Mouse (Mus musculus) induced T-regulatory cell, adult 2 months (primary cell): Measurements from ENCODE around the gene Bcat1.

Source experiments
- DNase-seq: peaks from one replicate; pipeline ENCODE4 v3.0.0-alpha.2; 2012; ENCODE audit warnings: low read depth

Bcat1 gene

GRCm38 (mm10) chr6:145009859-145010818, 65.8 kb downstream of the Bcat1 start:
- peak; percentile 62 for DNase-seq

GRCm38 (mm10) chr6:145003459-145003858, 72.5 kb downstream of the Bcat1 start:
- no peak for DNase-seq

- DNase-seq, result no peak
These were observed 73.7 kb downstream of the Bcat1 start for GRCm38 (mm10) chr6:145002094-145002936.

GRCm38 (mm10) chr6:145001493-145001892, 74.5 kb downstream of the Bcat1 start:
- DNase-seq, result no peak

DNA sequence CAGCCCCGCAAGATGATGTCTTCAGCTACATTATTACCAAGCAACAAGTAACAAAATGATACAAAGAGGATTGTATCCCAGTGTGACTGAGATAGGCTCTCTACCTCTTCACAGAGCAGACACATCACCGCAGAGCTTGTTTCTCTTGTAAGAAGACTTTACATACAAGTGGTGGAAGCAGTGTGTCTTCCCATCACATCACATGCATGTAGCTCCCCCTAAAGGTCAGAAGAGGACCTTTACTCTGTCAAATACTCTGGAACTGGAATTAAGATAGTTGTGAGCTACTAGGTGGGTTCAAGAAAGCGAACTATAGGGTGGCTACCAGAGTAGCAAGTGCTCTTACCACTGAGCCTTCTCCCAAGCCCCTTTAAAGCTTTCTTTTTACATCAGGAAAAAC, 78.8 kb downstream of the Bcat1 start:
- peak; percentile 32 for DNase-seq

- no peak for DNase-seq
These were observed 83.9 kb downstream of the Bcat1 start for GRCm38 (mm10) chr6:144992111-144992510.

GRCm38 (mm10) chr6:144989193-144989592, 86.8 kb downstream of the Bcat1 start:
- no peak for DNase-seq

DNA sequence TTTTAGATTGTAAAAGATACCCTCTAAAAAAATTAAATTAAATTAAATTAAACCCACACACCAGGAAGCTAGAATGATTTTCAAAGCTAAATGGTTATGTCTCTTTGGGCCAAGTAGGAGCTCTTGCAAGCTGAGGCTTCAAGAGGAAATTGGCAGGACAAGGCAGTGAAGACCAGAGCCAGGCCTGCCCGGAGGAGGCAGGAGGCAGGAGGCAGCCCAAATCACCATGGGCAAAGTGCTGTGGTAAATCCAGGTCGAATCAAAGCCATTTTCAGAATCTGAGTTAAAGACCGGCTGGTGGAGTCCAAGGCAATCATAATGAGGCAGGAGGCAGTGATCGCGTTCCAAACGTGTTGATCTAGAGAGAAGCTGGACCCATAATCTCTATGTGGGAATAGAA, 88.3 kb downstream of the Bcat1 start:
- DNase-seq, result no peak

DNA sequence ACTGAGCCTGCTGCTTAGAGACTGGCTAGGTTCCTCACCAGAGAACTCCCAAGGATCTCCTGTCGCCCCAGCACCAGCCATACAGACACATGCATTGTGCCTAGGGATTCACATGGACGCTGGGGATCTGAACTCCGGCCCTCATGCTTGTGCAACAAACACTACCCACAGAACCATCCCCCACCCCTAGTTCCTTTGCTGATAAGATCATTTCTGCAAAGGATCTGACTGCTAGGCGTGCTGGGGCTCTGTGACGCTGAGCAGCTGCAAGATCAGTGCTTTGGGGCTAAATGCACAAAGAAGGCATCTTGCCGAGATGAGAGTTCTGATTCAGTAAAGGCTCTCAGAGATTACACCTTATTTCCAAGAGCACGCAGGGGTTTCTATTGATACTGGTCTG, 88.8 kb downstream of the Bcat1 start:
- DNase-seq, result no peak

GRCm38 (mm10) chr6:144984221-144984620, 91.8 kb downstream of the Bcat1 start:
- DNase-seq, result no peak

- DNase-seq, result no peak
These were observed 93.9 kb downstream of the Bcat1 start for GRCm38 (mm10) chr6:144982093-144982492.

GRCm38 (mm10) chr6:144972351-144972750, 103.6 kb downstream of the Bcat1 start:
- DNase-seq, result no peak

- peak; percentile 36 for DNase-seq
These were observed 105.1 kb downstream of the Bcat1 start for GRCm38 (mm10) chr6:144970900-144971299.

- no peak for DNase-seq
These were observed 108.4 kb downstream of the Bcat1 start for GRCm38 (mm10) chr6:144967536-144967935.

DNA sequence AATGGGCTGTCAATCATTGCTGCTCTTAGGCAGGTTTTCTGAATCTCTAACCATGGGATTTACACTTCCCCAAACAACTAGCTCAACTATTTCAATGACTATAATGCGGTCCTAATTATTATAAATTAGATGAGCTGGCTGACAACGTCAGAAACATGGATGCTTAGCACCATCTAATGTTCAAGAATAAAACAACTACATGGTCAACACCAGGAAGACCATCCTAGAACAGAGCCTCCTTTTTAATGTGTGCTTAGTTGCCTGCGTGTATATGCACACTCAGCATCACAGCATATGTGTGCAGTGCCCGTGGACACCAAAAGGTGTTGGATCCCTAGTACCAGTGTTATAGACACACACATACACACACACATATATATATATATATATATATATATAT, 111.8 kb downstream of the Bcat1 start:
- no peak for DNase-seq

- peak; percentile 13 for DNase-seq
These were observed 112.8 kb downstream of the Bcat1 start for GRCm38 (mm10) chr6:144963156-144963555.

GRCm38 (mm10) chr6:144962013-144962354, 114.0 kb downstream of the Bcat1 start:
- DNase-seq, result peak; percentile 16

DNA sequence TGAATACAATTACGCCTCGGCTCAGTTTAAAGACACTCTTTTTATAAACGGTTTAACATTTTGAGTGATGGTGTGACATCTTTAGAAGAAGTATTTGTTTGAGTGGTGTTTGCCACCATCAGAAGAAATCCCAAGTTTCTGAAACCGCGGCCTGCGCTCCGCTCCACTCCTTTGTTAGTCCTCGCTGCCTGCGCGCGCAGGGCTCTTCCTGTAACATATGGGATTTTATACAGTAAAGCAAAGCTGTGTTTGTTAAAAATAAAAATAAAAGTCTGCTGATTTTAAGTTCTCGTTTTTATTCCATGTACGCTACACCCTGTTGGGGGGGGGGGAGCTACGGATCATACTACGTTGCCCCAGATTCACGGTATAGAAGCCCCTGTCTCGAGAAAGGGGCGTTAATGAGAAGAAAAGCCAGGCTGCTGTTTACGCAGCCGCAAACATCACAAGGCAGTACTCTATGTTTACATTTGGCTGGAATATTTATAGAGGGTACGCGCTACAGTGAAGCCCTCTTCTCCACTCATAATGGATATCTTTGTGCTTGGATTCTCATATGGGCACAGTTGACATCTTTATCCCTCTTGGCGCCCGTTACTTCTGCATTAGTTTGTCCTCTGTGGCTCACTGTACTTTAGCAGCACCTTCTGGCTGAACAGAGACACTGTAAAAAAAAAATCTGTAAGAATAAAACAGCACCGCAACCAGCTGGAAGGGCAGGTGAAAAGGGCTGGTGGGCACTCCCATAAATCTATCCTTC, 114.6 kb downstream of the Bcat1 start:
- peak; percentile 23 for DNase-seq

GRCm38 (mm10) chr6:144955887-144956547, 120.0 kb downstream of the Bcat1 start:
- no peak for DNase-seq

- peak; percentile 53 for DNase-seq
These were observed 123.1 kb downstream of the Bcat1 start for GRCm38 (mm10) chr6:144952885-144953284.
